Mouse (Mus musculus) ES-Bruce4 (cell line): ENCODE results near the gene Slc19a1. TPM values are rescaled to one million over a fixed set of nuclear protein-coding genes. Genes with fewer than 3 reads are reported as not detected.

Experiments
- H3K27ac ChIP-seq: 2 replicates; pipeline ENCODE4 v1.5.1; 2012; ENCODE audit warnings: low read length, inconsistent platforms; ENCODE audit not compliant: insufficient read depth
- H3K27me3 ChIP-seq: 2 replicates; pipeline ENCODE4 v1.6.1; 2012; ENCODE audit warnings: mild to moderate bottlenecking, low read length, inconsistent platforms; ENCODE audit not compliant: control insufficient read depth, poor library complexity, insufficient read depth, severe bottlenecking
- H3K36me3 ChIP-seq: 2 replicates; pipeline ENCODE4 v1.6.1; 2012; ENCODE audit warnings: inconsistent platforms, mild to moderate bottlenecking, low read length, moderate library complexity; ENCODE audit not compliant: control insufficient read depth, poor library complexity, insufficient read depth, severe bottlenecking
- H3K4me1 ChIP-seq: one replicate; pipeline ENCODE4 v1.8.1; 2011; ENCODE audit warnings: low read length; ENCODE audit not compliant: control insufficient read depth, insufficient read depth
- H3K4me3 ChIP-seq: 2 replicates; pipeline ENCODE4 v1.5.1; 2011; ENCODE audit warnings: low read depth, mild to moderate bottlenecking, low read length
- H3K9ac ChIP-seq: 2 replicates; pipeline ENCODE4 v1.6.1; 2012; ENCODE audit warnings: low read depth, mild to moderate bottlenecking, inconsistent platforms; ENCODE audit not compliant: poor library complexity, severe bottlenecking
- H3K9me3 ChIP-seq: replicated peaks from 2 replicates; pipeline ENCODE4 v1.6.1; 2012; ENCODE audit warnings: mild to moderate bottlenecking, low read length, inconsistent platforms; ENCODE audit not compliant: control insufficient read depth, poor library complexity, insufficient read depth, severe bottlenecking
- CTCF ChIP-seq: IDR thresholded peaks from one replicate; pipeline ENCODE4 v1.8.1; 2011; ENCODE audit warnings: low read depth, low read length
- EP300 ChIP-seq: IDR thresholded peaks from 2 replicates; pipeline ENCODE4 v1.6.1; 2011; ENCODE audit warnings: low read depth, low read length; ENCODE audit not compliant: insufficient read depth
- POLR2A ChIP-seq: IDR thresholded peaks from one replicate; pipeline ENCODE4 v1.8.1; 2011; ENCODE audit warnings: low read length; ENCODE audit not compliant: insufficient read depth
- polyA plus RNA-seq: library from polyadenylated mRNA; stranded (reverse); fragments of >200 nt; gene quantifications from 2 replicates; pipeline ENCODE4 v1.2.4, GENCODE M21; 2011; ENCODE audit warnings: low read depth; ENCODE audit not compliant: missing spikeins, insufficient read depth, insufficient read length

The Slc19a1 gene
- polyA plus RNA-seq, 1 experiment: 15.8 TPM

- H3K36me3 ChIP-seq: no peaks in the 10 kb centered on the region
- no peaks in the 10 kb centered on the region for H3K27me3 ChIP-seq
- H3K9ac ChIP-seq: no peak overlapping the region
- H3K27ac ChIP-seq: no peak overlapping the region
- TF ChIP-seq EP300 (no peak), CTCF (no peak)
- peaks cover 5% of the 10 kb centered on the region for H3K4me1 ChIP-seq
- no peak overlapping the region for H3K4me3 ChIP-seq
- no peaks in the 10 kb centered on the region for H3K9me3 ChIP-seq
Observed at GRCm38 (mm10) chr10:77017061-77017460, 15.0 kb upstream of the Slc19a1 start.

GRCm38 (mm10) chr10:77017662-77018061 is 14.4 kb upstream of the Slc19a1 start:
- Histone ChIP-seq H3K9ac (no peak overlapping the region), H3K36me3 (no peaks in the 10 kb centered on the region), H3K9me3 (no peaks in the 10 kb centered on the region), H3K4me3 (no peak overlapping the region), H3K27ac (no peak overlapping the region), H3K27me3 (no peaks in the 10 kb centered on the region), H3K4me1 (peaks cover 5% of the 10 kb centered on the region)
- TF ChIP-seq POLR2A (no peak), EP300 (no peak), CTCF (no peak)

- Histone ChIP-seq H3K4me1 (peaks cover 2% of the 10 kb centered on the region), H3K27ac (no peak overlapping the region), H3K4me3 (peak overlapping the region; percentile 30), H3K27me3 (no peaks in the 10 kb centered on the region), H3K36me3 (no peaks in the 10 kb centered on the region), H3K9me3 (no peaks in the 10 kb centered on the region), H3K9ac (no peak overlapping the region)
- no peak for TF ChIP-seq POLR2A
- no peak for TF ChIP-seq EP300
- peak; percentile 99 for TF ChIP-seq CTCF
Observed at GRCm38 (mm10) chr10:77021399-77022052, 10.5 kb upstream of the Slc19a1 start.

- no peak for TF ChIP-seq POLR2A
- TF ChIP-seq EP300: no peak
Observed at GRCm38 (mm10) chr10:77022301-77023130, 9.5 kb upstream of the Slc19a1 start.

GRCm38 (mm10) chr10:77024231-77024630 is 7.8 kb upstream of the Slc19a1 start:
- Histone ChIP-seq H3K9me3 (no peaks in the 10 kb centered on the region), H3K27me3 (no peaks in the 10 kb centered on the region), H3K36me3 (no peaks in the 10 kb centered on the region), H3K4me1 (no peaks in the 10 kb centered on the region), H3K9ac (no peak overlapping the region), H3K4me3 (no peak overlapping the region), H3K27ac (no peak overlapping the region)
- TF ChIP-seq CTCF: no peak
- no peak for TF ChIP-seq POLR2A
- TF ChIP-seq EP300: no peak

More at GRCm38 (mm10) chr10:77022301-77023130, 9.5 kb upstream of the Slc19a1 start:
- no peak overlapping the region for H3K27ac ChIP-seq
- H3K9ac ChIP-seq: no peak overlapping the region
- no peak overlapping the region for H3K4me3 ChIP-seq
- no peaks in the 10 kb centered on the region for H3K36me3 ChIP-seq
- no peaks in the 10 kb centered on the region for H3K27me3 ChIP-seq
- no peaks in the 10 kb centered on the region for H3K4me1 ChIP-seq
- H3K9me3 ChIP-seq: no peaks in the 10 kb centered on the region

- no peaks in the 10 kb centered on the region for H3K9me3 ChIP-seq
- H3K4me3 ChIP-seq: no peak overlapping the region
- TF ChIP-seq CTCF: no peak
- TF ChIP-seq POLR2A: no peak
- TF ChIP-seq EP300: no peak
- no peaks in the 10 kb centered on the region for H3K4me1 ChIP-seq
- H3K27me3 ChIP-seq: no peaks in the 10 kb centered on the region
- H3K9ac ChIP-seq: no peak overlapping the region
- no peak overlapping the region for H3K27ac ChIP-seq
- no peaks in the 10 kb centered on the region for H3K36me3 ChIP-seq
Observed at GRCm38 (mm10) chr10:77026944-77027343, 5.1 kb upstream of the Slc19a1 start.
